Mouse (Mus musculus) layer of hippocampus, postnatal 25 days (tissue): ENCODE data around the gene Hmgb2. TPM values are rescaled to one million over a fixed set of nuclear protein-coding genes. Genes with fewer than 3 reads are reported as not detected.

Source experiments
- DNase-seq, 2 experiments: peaks; one replicate each; pipeline ENCODE4 v3.0.0; 2022; ENCODE audit warnings: mixed read lengths in 2 of 2, low spot score in 1 of 2; ENCODE audit errors: extremely low spot score in 1 of 2
- total RNA-seq, 2 experiments: library from RNA; stranded (reverse); gene quantifications; 2 replicates each; pipeline ENCODE4 v1.2.3; 2021

Gene Hmgb2
- total RNA-seq, 2 experiments from 2014 or later = 6.6 to 7.2 TPM

- DNase-seq = no peak
Measured at GRCm38 (mm10) chr8:57547581-57547980, 35.9 kb downstream of the Hmgb2 start.

DNA sequence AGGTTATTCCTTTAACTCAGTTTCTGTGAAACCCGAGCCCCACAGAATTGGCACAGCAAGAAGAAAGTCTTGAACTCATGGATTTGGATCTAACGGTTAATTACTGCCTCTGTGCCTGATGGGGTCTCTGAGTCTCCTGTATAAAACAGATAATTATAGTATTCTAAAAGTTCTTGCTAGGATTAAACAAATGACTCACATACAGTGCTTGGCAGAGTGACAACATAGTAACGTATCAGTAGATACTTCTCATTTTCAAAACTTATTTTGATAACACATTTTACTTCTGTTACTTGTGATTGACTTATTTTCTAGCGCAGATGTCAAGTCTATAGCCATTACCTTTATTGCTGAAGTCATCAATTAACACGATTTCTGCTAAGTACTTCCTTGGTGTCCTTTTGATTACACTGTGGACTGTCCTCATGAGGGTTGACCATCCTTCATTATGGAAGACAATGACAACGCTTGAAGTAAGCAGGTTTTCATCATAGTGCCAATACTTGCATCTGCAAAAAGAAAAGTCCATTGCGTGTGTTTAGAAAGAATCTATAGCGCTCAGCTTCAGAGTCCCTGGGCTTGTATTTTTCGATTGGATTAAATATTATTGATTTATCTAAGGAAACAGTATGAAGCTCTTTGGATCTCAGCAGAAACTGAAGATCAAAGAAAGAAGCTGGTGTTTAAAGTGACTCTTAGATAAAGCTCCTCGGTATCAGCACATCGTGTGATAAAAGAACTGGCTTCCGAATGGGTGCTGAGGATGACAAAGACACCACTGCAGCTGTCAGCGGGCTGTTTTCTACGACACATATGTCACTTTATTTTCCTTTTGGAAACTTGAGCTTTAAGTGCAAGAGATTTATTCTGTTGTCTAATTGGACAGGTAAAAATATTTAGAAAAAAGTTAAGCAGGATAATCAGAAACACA is 40.7 kb downstream of the Hmgb2 start:
- DNase-seq = no peak

DNA sequence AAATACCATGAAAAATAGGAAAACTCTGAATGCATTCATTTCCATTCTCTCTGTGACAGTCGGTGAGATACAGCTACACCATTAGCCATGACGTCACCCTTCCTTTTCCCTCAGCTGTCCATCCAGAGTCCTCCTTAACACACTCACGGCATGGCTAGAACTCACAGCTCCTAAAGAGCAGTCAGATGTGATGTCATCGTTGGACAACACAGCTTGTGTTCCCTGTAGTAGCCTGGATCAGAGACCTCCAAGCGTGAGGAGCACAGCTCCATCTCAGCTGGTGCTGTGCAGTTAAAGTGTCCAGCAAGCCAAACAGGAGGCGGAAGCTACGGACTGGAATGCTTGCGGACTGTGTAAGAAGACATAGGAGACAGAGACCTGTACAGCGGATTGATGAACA is 49.2 kb downstream of the Hmgb2 start:
- DNase-seq = no peak

GRCm38 (mm10) chr8:57562741-57563140 is 51.0 kb downstream of the Hmgb2 start:
- no peak for DNase-seq

DNA sequence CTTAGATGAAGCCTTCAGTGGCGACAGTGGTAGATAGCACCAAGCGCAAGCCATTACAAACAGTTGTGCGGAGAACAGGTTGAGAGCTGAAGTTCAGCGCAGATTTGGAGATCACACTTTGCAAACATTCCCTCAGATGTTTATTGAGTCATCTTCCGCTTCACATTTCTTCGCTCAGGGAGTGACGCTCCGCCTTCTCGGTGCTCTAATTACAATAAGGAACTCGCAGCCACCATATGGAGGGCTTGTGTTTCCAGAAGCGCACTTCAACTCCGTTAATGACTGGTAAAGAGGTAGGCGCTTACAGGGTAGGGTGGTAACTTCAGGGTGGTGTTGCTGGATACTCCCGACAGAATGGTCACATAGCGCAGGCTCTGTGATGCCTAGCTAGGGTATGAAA is 52.0 kb downstream of the Hmgb2 start:
- no peak for DNase-seq

DNA sequence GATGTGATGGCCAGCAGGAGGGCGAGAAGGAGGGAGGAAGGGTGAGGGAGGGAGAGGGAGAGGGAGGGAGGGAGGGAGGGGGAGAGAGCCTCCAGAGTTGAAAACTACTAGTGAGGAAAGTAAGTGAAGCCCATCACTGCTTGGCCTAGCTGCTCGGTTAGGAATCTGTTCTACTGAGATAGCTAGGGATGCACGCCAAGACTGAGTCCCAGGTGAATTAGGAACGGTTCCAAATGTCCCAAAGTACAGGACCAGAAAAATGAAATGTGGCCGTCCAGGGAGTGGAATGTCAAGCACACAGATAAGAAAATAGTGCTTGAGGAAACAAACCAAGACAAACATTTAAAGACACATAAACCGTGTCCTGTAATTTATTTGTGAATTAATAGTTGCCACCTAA is 53.3 kb downstream of the Hmgb2 start:
- DNase-seq = no peak

Other genes starting within 250 kb of the Hmgb2 start
- gene Hand2, start 190.9 kb upstream of the Hmgb2 start, total RNA-seq = not detected
- 10 to 100 TPM; 68.3 to 75.4 TPM for gene Scrg1, start 56.0 kb upstream of the Hmgb2 start, total RNA-seq
- 10 to 100 TPM in 1 of 2 experiments, 1 to 10 TPM in 1; 9.3 to 12.9 TPM for gene Sap30, start 24.0 kb upstream of the Hmgb2 start, total RNA-seq
- 10 to 100 TPM in 1 of 2 experiments, 1 to 10 TPM in 1; 9.1 to 10.5 TPM for gene Galnt7, start 141.1 kb downstream of the Hmgb2 start, total RNA-seq